In genomic region chr16:34887037-34887436, GRCm38 (mm10) we compare ENCODE assay signal across 11 mouse cellular contexts.
"Had no signal": no experiment of that assay in that cellular context is flagged by ENCODE, and none has a peak within 500 bp of the region (broad histone marks: within the 10 kb centered on the region; RNA-seq: fewer than 3 reads in every experiment).

No protein-coding gene starts in this region.

- H3K36me3 ChIP-seq: hindbrain, embryonic 13.5 days; kidney, embryonic 15.5 days; limb, embryonic 13.5 days; midbrain, embryonic 13.5 days; stomach, embryonic 15.5 days had no signal

- H3K4me1 ChIP-seq: hindbrain, embryonic 13.5 days; kidney, embryonic 15.5 days; limb, embryonic 13.5 days; midbrain, embryonic 13.5 days; stomach, embryonic 15.5 days had no signal

- H3K27ac ChIP-seq: hindbrain, embryonic 13.5 days; kidney, embryonic 15.5 days; limb, embryonic 13.5 days; midbrain, embryonic 13.5 days; stomach, embryonic 15.5 days had no signal

- H3K27me3 ChIP-seq: hindbrain, embryonic 13.5 days; kidney, embryonic 15.5 days; limb, embryonic 13.5 days; midbrain, embryonic 13.5 days; stomach, embryonic 15.5 days had no signal

- H3K9ac ChIP-seq: hindbrain, embryonic 13.5 days; kidney, embryonic 15.5 days; limb, embryonic 13.5 days; midbrain, embryonic 13.5 days; stomach, embryonic 15.5 days had no signal

- ATAC-seq: lung, postnatal 0 days; midbrain, embryonic 13.5 days had no signal

- H3K4me2 ChIP-seq: hindbrain, embryonic 13.5 days; kidney, embryonic 15.5 days; limb, embryonic 13.5 days; midbrain, embryonic 13.5 days; stomach, embryonic 15.5 days had no signal

- DNase-seq: layer of hippocampus, adult 9-11 months; lung, adult 2 months; lung, postnatal 36 days; right cerebral cortex, postnatal 14 days; thymus, postnatal 36 days had no signal

- H3K9me3 ChIP-seq: hindbrain, embryonic 13.5 days; kidney, embryonic 15.5 days; limb, embryonic 13.5 days; midbrain, embryonic 13.5 days; stomach, embryonic 15.5 days had no signal

- H3K4me3 ChIP-seq: hindbrain, embryonic 13.5 days; kidney, embryonic 15.5 days; limb, embryonic 13.5 days; midbrain, embryonic 13.5 days; stomach, embryonic 15.5 days had no signal
